Mouse (Mus musculus): ENCODE results near the gene Gm3286. TPM values are rescaled to one million over a fixed set of nuclear protein-coding genes. Genes with fewer than 3 reads are reported as not detected.

Gene Gm3286
- polyA plus RNA-seq (2015; fragmentation: Nextera tagmentation; extraction: Ambion mirVana) = not detected in 2 replicates

DNA sequence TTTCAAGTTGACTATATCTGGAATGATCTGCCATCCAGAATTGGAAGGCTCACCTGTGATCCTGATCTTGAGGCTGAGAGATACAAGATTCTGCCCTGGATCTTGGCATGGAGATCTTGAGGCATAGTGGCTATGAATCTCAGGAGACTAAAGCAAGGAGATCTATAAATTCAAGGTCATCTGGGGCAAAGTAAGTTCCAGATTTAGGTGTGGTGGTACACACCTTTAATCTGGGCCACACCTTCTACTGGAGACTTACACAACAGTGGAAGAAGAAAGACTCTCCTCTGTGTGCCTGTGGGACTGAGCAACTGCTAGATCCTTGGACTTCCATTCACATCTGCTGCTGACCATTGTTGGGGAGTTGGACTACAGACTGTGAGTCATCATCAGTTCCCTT is at the start of gene Gm3286:
Gm3286 (plus strand) TSS at position 301 of the 400 bp plus-strand sequence.

Other genes starting within 250 kb of the Gm3286 start
- not detected in 2 replicates for gene Gm10424, start 238.0 kb upstream of the Gm3286 start, polyA plus RNA-seq (2015; fragmentation: Nextera tagmentation; extraction: Ambion mirVana)
- not detected in 2 replicates for gene Gm3259, start 204.8 kb upstream of the Gm3286 start, polyA plus RNA-seq (2015; fragmentation: Nextera tagmentation; extraction: Ambion mirVana)
- gene D5Ertd577e, start 54.0 kb upstream of the Gm3286 start, polyA plus RNA-seq (2015; fragmentation: Nextera tagmentation; extraction: Ambion mirVana) = not detected in 2 replicates
- not detected in 2 replicates for gene Gm7971, start 84.1 kb downstream of the Gm3286 start, polyA plus RNA-seq (2015; fragmentation: Nextera tagmentation; extraction: Ambion mirVana)
- not detected in 2 replicates for gene Gm7978, start 225.4 kb downstream of the Gm3286 start, polyA plus RNA-seq (2015; fragmentation: Nextera tagmentation; extraction: Ambion mirVana)
- not detected in 2 replicates for gene Gm7982, start 231.3 kb downstream of the Gm3286 start, polyA plus RNA-seq (2015; fragmentation: Nextera tagmentation; extraction: Ambion mirVana)

All from skeletal muscle tissue, postnatal 0 days (tissue).